Mouse (Mus musculus) c-Kit-negative CD71-positive TER-119-positive erythroid progenitor cells, embryonic 14.5 days (primary cell): ENCODE data around the gene Cope.

Experiments used
- DNase-seq: peaks from one replicate; pipeline ENCODE4 v3.0.0-alpha.2; 2013; ENCODE audit warnings: low read depth, low spot score

The Cope gene

GRCm38 (mm10) chr8:70309311-70309710 is 7.0 kb downstream of the Cope start:
- no peak for DNase-seq

DNA sequence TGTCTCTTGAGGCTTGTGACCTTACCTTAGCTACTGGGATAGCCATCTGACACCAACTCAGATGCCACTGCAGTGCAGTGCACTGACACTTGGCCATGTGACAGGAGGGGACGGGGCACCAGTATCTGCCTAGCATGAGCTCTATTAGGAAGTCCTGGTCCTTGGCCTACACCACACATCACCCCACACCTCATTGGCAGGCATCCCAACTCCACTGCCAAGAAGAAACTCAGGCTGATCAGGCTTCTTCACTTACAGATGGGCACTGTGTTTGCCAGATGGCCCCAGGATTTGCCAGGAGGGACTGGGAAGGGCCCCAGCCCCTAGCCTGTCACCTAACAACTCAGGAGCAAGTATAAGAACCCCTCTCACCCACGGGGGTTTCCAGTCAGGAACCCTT is 11.1 kb downstream of the Cope start:
- DNase-seq, result no peak

- DNase-seq, result no peak
These were observed 13.5 kb downstream of the Cope start, which contains the start of gene Cers1 for GRCm38 (mm10) chr8:70315624-70316510. Cers1 (plus strand) TSS chr8:70315775.

DNA sequence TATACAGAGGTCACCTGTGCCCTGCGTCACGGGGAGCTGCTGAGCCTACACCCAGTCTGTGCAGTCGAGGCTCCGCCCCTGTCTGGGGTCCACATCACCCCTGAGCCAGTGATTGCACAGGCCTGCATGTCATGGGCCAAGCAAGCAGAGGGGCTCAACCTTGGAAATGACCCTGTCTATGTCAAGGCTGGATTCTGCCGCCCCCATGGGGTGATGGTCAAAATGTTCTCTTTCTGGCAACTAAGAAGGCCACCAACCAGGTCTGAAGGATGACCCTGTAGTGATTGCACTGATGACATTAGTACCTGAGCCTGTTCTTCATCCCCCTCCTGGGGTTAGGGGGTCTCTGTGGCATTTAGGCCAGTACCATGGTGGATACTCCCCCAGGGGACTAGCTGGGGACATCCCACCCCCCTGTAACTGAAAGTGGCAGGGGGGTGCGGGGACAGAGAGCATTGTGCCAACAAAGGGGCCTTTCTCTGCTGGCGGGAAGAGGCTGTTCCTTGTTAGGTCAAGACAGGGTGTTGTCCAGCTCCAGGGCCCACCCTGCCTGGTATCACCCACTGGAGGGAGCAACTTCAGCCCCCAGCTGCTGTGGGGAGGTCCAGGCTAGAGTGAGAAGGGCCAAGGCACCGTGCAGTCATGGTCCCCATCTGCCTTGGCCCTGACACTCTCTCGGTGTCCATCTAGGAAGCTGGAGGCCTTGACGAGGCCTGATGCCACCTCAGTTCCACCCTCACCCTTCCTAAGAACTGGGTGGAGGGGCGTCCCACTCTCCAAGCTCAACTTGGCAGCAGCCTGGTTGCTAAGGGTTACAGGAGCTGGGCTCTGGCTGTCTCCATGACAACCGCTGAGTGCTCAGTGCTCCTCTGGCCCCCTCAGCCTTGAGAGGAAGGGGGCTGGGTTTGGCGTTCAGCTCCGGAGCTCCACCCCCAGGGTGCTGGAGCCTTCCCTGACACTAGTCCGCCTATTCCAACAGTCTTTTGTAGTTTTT is 14.5 kb downstream of the Cope start:
- no peak for DNase-seq

DNA sequence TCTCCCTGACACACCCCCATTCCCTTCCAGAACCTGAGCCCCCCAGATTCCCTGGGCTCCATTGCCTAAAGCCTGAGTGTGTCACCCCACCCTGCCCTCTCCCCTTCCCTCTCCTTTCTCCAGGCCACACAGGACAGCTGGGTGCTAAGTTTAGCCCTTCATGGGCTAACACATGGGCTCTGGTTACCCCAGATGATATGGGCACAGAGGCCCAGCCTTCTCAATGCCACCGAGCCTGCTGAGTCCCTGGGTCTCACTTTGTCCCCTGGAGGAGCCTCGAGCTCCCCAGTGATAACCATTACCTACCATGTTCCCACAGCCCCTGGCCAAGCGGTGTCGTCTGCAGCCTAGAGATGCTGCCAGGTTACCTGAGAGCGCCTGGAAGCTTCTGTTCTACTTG is 15.6 kb downstream of the Cope start:
- no peak for DNase-seq

- DNase-seq, result no peak
These were observed 21.4 kb downstream of the Cope start for GRCm38 (mm10) chr8:70323716-70324115.

DNA sequence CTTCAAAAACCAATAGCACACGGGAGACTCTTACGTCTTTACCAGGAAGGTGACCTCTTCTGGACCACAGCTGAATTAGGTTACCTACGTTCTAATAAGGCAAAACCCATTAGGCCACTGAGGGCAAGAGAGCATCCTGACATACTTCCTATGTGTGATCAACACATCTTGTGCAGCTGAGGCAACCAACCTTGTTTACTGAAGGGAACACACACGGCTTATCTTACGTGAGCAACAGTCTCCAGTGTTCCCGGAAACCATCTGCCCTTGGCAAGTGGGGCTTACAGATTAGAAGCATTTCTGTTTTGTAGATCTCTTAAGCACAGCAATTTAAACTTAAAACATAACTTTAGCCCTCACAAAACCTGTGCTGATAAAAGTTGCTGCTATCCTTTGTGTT is 25.2 kb downstream of the Cope start:
- peak; percentile 61 for DNase-seq

DNA sequence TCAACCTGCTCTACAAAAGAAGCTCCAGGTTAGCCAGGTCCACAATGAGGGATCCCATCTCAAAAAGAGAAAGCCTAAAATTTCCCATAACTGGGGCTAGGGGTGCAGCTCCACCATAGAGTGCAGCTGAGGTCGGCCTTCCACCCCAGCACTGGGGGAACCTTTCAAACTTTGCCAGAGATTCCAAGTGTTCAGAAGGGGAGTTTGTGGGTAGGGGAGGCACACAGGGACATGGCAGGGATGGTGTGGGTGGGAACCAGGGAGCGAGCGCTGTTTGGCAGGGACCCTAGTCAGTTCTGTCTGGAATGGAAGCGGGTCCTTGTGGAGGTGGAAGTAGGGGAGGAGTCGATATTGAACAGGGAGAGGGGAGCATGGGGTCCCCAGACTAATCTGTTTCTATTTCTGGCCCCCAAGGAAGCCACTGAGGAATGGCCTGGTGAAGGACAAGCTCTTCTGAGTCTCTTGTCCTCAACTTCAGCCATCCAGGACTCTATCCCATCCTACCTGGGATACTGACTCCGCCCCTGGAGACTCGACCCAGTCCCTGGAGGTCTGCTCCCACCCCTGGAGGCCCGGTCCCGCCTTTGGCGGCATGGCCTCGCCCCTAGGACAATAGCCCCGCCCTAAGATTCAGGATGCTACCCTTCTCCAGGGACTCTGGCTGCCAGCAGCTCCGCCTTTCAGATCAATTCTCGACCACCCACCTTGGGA is 27.0 kb downstream of the Cope start, which contains the start of gene Gdf1:
TSS of gene Gdf1 (plus strand) at position 694 of the 711 bp plus-strand sequence.
- DNase-seq, result no peak

- DNase-seq, result no peak
These were observed 27.8 kb downstream of the Cope start for GRCm38 (mm10) chr8:70329835-70330740.

- no peak for DNase-seq
These were observed 28.5 kb downstream of the Cope start for GRCm38 (mm10) chr8:70330741-70331364.

- no peak for DNase-seq
These were observed 29.2 kb downstream of the Cope start for GRCm38 (mm10) chr8:70331526-70331925.

GRCm38 (mm10) chr8:70332070-70332877 is 30.0 kb downstream of the Cope start:
- no peak for DNase-seq

DNA sequence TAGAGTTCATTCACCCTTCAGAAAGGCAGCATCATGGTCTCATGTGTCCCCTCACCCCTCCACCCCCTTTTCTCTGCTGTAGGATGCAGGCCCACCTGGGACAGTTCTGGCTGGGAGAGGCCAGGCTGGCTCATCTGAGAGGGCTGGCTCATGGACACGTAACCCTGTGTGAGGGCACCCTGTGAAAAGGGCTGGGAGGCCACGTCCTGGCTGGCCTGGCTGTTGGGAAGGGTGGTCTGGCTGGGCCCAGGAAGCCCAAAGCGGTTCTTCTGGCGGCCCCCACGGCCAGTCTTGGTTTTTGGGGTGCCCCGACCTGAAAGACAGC is 30.5 kb downstream of the Cope start:
- no peak for DNase-seq

DNA sequence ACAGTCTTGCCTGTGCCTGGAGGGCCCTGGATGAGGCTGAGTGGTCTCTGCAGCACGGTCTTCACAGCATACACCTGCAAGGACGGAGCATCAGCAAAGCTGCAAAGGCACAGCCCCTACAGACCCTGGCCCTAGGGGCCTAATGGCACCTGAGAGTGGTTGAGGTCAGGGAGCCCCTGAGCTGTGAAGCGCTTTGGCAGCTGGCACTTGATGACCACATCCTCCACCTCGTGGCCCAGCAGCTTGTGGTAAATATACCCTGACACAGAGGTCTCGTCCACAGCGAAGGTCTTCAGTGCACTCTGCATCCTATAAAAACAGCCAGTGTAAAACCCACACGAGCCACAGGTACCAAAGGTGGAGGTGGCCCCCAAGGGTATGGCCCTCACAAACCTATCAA is 36.6 kb downstream of the Cope start:
- no peak for DNase-seq

GRCm38 (mm10) chr8:70340659-70341058 is 38.3 kb downstream of the Cope start:
- no peak for DNase-seq

DNA sequence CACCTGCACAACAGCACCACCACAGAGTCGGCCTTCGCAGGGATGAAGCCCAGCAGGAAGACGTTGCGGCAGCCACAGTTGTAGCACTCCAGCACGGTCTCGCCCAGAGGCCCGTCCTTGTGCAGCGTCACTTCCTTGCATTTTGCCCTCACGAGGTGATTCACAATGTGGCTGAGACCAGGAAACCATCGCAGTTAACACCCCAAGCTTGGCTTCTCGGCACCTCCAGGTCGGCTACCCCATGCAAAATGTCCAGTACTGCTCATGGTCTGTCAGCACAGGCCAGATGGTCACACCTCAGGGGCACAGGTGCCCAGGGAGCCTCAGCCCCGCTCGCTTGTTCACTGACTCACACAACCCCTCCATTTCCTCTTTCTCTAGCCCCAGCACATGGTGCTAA is 39.7 kb downstream of the Cope start:
- no peak for DNase-seq

GRCm38 (mm10) chr8:70343076-70343475 is 40.8 kb downstream of the Cope start:
- no peak for DNase-seq

DNA sequence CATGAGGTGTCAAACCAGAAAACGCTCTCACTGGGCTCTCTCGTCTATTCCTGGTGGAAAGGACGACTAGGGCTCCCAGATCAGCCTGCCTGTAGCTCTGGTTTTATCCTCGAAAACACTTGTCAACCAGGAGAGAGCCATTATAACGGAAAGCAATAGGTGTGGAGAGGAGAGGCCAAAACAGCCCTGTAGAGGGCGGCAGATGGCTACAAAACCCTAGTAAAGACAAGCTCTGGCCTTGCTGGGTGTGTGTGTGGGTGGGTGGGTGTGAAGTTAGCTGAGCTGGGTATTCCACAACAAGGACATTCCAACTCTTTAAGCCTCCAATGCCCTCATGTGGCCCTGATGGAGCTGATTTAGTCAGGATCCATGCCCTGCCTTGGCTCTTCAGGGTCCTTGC is 41.4 kb downstream of the Cope start:
- DNase-seq, result no peak

GRCm38 (mm10) chr8:70344279-70344678 is 42.0 kb downstream of the Cope start:
- no peak for DNase-seq
